Mouse (Mus musculus) kidney, adult 2 months (tissue): ENCODE measurements around the gene Pear1.

Source experiments
- CTCF ChIP-seq: fragments of 200-500 bp; conservative IDR thresholded peaks from 2 replicates; pipeline ENCODE4 v1.5.1; 2011; ENCODE audit warnings: low read depth, mild to moderate bottlenecking, control low read depth, low read length, moderate library complexity, mixed read lengths; ENCODE audit not compliant: insufficient read depth, insufficient read length
- POLR2A ChIP-seq: fragments of 200-500 bp; IDR thresholded peaks from one replicate; pipeline ENCODE4 v1.6.1; 2011; ENCODE audit warnings: low read depth, low read length, control low read depth

- TF ChIP-seq CTCF, result no peak
- TF ChIP-seq POLR2A, result no peak
These were observed 74.1 kb downstream of the Pear1 start for GRCm38 (mm10) chr3:87749977-87750376.
